Mouse (Mus musculus): ENCODE results near the gene Aff4. TPM values are rescaled to one million over a fixed set of nuclear protein-coding genes. Genes with fewer than 3 reads are reported as not detected.

Gene Aff4
- polyA plus RNA-seq, 1 experiment from 2014 or later = 61.1 TPM

- 7% methylated on average over 40 of the region's 40 CpGs for WGBS
- no peak for ATAC-seq (ENCODE audit: insufficient number of reproducible peaks, insufficient read depth, low FRiP score, low TSS enrichment, low read depth)
- peak overlapping the region; percentile 63 for H3K9ac ChIP-seq
- H3K27ac ChIP-seq = no peak overlapping the region
- H3K4me2 ChIP-seq = peak overlapping the region; percentile 67
- 0 out of 2 replicates have a peak, but pooled peaks cover 3% of the 10 kb centered on the region for H3K36me3 ChIP-seq
- H3K27me3 ChIP-seq = peaks cover 86% of the 10 kb centered on the region
- H3K4me3 ChIP-seq = peak overlapping the region; percentile 41
- peaks cover 43% of the 10 kb centered on the region for H3K4me1 ChIP-seq
- no peaks in the 10 kb centered on the region for H3K9me3 ChIP-seq
Measured at GRCm38 (mm10) chr11:53466231-53466971, 115.8 kb downstream of the Aff4 start.

- peak overlapping the region; percentile 23 for H3K4me3 ChIP-seq
- H3K4me1 ChIP-seq = peaks cover 28% of the 10 kb centered on the region
- H3K9ac ChIP-seq = peak overlapping the region; percentile 32; the same call in 1 of the 2 replicates
- H3K4me2 ChIP-seq = peak overlapping the region; percentile 52
- H3K27ac ChIP-seq = peak overlapping the region; percentile 48
- no peaks in the 10 kb centered on the region for H3K9me3 ChIP-seq
- no peak for ATAC-seq (ENCODE audit: insufficient number of reproducible peaks, insufficient read depth, low FRiP score, low TSS enrichment, low read depth)
- peaks cover 77% of the 10 kb centered on the region for H3K27me3 ChIP-seq
- H3K36me3 ChIP-seq = 0 out of 2 replicates have a peak, but pooled peaks cover 3% of the 10 kb centered on the region
- 18% methylated on average over 16 of the region's 16 CpGs for WGBS
Measured at GRCm38 (mm10) chr11:53469294-53469967, 118.8 kb downstream of the Aff4 start.

GRCm38 (mm10) chr11:53469968-53470695 is 119.5 kb downstream of the Aff4 start, which contains the start of gene Gm9837:
Gm9837 (minus strand) TSS chr11:53470479.
- H3K4me2 ChIP-seq = peak within 1 kb of the TSS; percentile 52
- peaks cover 28% of the 10 kb centered on the region for H3K4me1 ChIP-seq
- H3K36me3 ChIP-seq = 0 out of 2 replicates have a peak, but pooled peaks cover 3% of the 10 kb centered on the region
- peaks cover 77% of the 10 kb centered on the region for H3K27me3 ChIP-seq
- ATAC-seq (ENCODE audit: insufficient number of reproducible peaks, insufficient read depth, low FRiP score, low TSS enrichment, low read depth) = peak; percentile 77
- 2% methylated on average over 29 of the region's 29 CpGs for WGBS
- H3K9me3 ChIP-seq = no peaks in the 10 kb centered on the region
- H3K27ac ChIP-seq = peak within 1 kb of the TSS; percentile 48
- peak within 1 kb of the TSS; percentile 23 for H3K4me3 ChIP-seq
- peak within 1 kb of the TSS; percentile 47; the same call in 1 of the 2 replicates for H3K9ac ChIP-seq

Small RNAs within 50 kb of the gene (microRNA-seq; reads per million reads assigned to microRNA genes)
- gene Mir6920 = not detected

Other genes with a start within 250 kb of the Aff4 start
- gene Hspa4, start 50.4 kb upstream of the Aff4 start, polyA plus RNA-seq (2015; fragmentation: Nextera tagmentation; extraction: Ambion mirVana) = 80.5 and 84.4 TPM in 2 replicates
- gene Zcchc10, start 26.2 kb upstream of the Aff4 start, polyA plus RNA-seq (2015; fragmentation: Nextera tagmentation; extraction: Ambion mirVana) = 21.5 and 23.5 TPM in 2 replicates
- 0.94 TPM in 1 of 2 replicates, not detected in the other for gene Leap2, start 72.3 kb downstream of the Aff4 start, polyA plus RNA-seq (2015; fragmentation: Nextera tagmentation; extraction: Ambion mirVana)
- 536 and 539 TPM in 2 replicates for gene Uqcrq, start 80.0 kb downstream of the Aff4 start, polyA plus RNA-seq (2015; fragmentation: Nextera tagmentation; extraction: Ambion mirVana)
- 2.3 and 3.1 TPM in 2 replicates for gene Gdf9, start 80.2 kb downstream of the Aff4 start, polyA plus RNA-seq (2015; fragmentation: Nextera tagmentation; extraction: Ambion mirVana)
- gene Gm10447, start 106.3 kb downstream of the Aff4 start, polyA plus RNA-seq (2015; fragmentation: Nextera tagmentation; extraction: Ambion mirVana) = 0.22 and 0.25 TPM in 2 replicates
- 5.7 and 5.9 TPM in 2 replicates for gene Shroom1, start 106.4 kb downstream of the Aff4 start, polyA plus RNA-seq (2015; fragmentation: Nextera tagmentation; extraction: Ambion mirVana)
- gene Gm9837, start 119.6 kb downstream of the Aff4 start, polyA plus RNA-seq (2015; fragmentation: Nextera tagmentation; extraction: Ambion mirVana) = not detected in 2 replicates
- not detected in 2 replicates for gene Gm9945, start 129.3 kb downstream of the Aff4 start, polyA plus RNA-seq (2015; fragmentation: Nextera tagmentation; extraction: Ambion mirVana)
- gene Sowaha, start 129.4 kb downstream of the Aff4 start, polyA plus RNA-seq (2015; fragmentation: Nextera tagmentation; extraction: Ambion mirVana) = 0.21 and 1.2 TPM in 2 replicates
- 38.1 and 43.6 TPM in 2 replicates for gene Sept8, start 168.4 kb downstream of the Aff4 start, polyA plus RNA-seq (2015; fragmentation: Nextera tagmentation; extraction: Ambion mirVana)
- 118 and 122 TPM in 2 replicates for gene Kif3a, start 216.5 kb downstream of the Aff4 start, polyA plus RNA-seq (2015; fragmentation: Nextera tagmentation; extraction: Ambion mirVana)

All from embryonic facial prominence, embryonic 13.5 days (tissue).